Mouse (Mus musculus) left cerebral cortex, postnatal 4 days (tissue): ENCODE results near the gene Tmem252. TPM values are rescaled to one million over a fixed set of nuclear protein-coding genes. Genes with fewer than 3 reads are reported as not detected.

Experiments
- DNase-seq: peaks from one replicate; pipeline ENCODE4 v3.0.0-alpha.2; 2022
- intact Hi-C: fragments of 180-260 bp; cut with DNase I; formaldehyde crosslinking; loops from one replicate; pipeline ENCODE4 v1.15.1; 2025
- total RNA-seq, 2 experiments: library from RNA; stranded (reverse); gene quantifications; 2 replicates each; pipeline ENCODE4 v1.2.3; 2021

Gene Tmem252
- total RNA-seq: under 1 TPM; 0.50 to 0.76 TPM

- DNase-seq: no peak
- intact Hi-C loops: no loop called here
These were observed at the start of gene Tmem252 for GRCm38 (mm10) chr19:24673762-24674161. Tmem252 (plus strand) TSS chr19:24674008.

GRCm38 (mm10) chr19:24628049-24628448, 45.8 kb upstream of the Tmem252 start:
- intact Hi-C loops: no loop called here
- no peak for DNase-seq

- intact Hi-C loops: loop anchor here (5.0 kb wide), 1 partner anchor 331 kb away; no protein-coding TSS in a partner anchor
- DNase-seq: no peak
These were observed 40.8 kb upstream of the Tmem252 start for GRCm38 (mm10) chr19:24633008-24633407.

- intact Hi-C loops: loop anchor here (5.0 kb wide), 1 partner anchor 332 kb away; no protein-coding TSS in a partner anchor
- peak; percentile 67 for DNase-seq
These were observed 39.2 kb upstream of the Tmem252 start for GRCm38 (mm10) chr19:24634602-24635001.

GRCm38 (mm10) chr19:24636616-24637015, 37.2 kb upstream of the Tmem252 start:
- intact Hi-C loops: no loop called here
- no peak for DNase-seq

GRCm38 (mm10) chr19:24637988-24638387, 35.8 kb upstream of the Tmem252 start:
- intact Hi-C loops: no loop called here
- no peak for DNase-seq

GRCm38 (mm10) chr19:24640982-24641381, 32.8 kb upstream of the Tmem252 start:
- intact Hi-C loops: no loop called here
- no peak for DNase-seq

GRCm38 (mm10) chr19:24644971-24645370, 28.8 kb upstream of the Tmem252 start:
- no peak for DNase-seq
- intact Hi-C loops: no loop called here

GRCm38 (mm10) chr19:24646162-24646829, 27.5 kb upstream of the Tmem252 start:
- intact Hi-C loops: no loop called here
- DNase-seq: no peak

- intact Hi-C loops: no loop called here
- no peak for DNase-seq
These were observed 25.8 kb upstream of the Tmem252 start for GRCm38 (mm10) chr19:24648016-24648415.

- intact Hi-C loops: no loop called here
- no peak for DNase-seq
These were observed 23.4 kb upstream of the Tmem252 start for GRCm38 (mm10) chr19:24650428-24650827.

GRCm38 (mm10) chr19:24651595-24651994, 22.2 kb upstream of the Tmem252 start:
- intact Hi-C loops: no loop called here
- DNase-seq: no peak

GRCm38 (mm10) chr19:24652342-24653019, 21.3 kb upstream of the Tmem252 start:
- intact Hi-C loops: no loop called here
- DNase-seq: no peak

- no peak for DNase-seq
- intact Hi-C loops: no loop called here
These were observed 20.5 kb upstream of the Tmem252 start for GRCm38 (mm10) chr19:24653230-24653799.

- intact Hi-C loops: no loop called here
- no peak for DNase-seq
These were observed 16.8 kb upstream of the Tmem252 start for GRCm38 (mm10) chr19:24656981-24657380.

- no peak for DNase-seq
- intact Hi-C loops: no loop called here
These were observed 11.5 kb upstream of the Tmem252 start for GRCm38 (mm10) chr19:24662346-24662745.

- DNase-seq: no peak
- intact Hi-C loops: no loop called here
These were observed 8.0 kb upstream of the Tmem252 start for GRCm38 (mm10) chr19:24665771-24666170.

- no peak for DNase-seq
These were observed 6.3 kb upstream of the Tmem252 start for GRCm38 (mm10) chr19:24667527-24667926.

GRCm38 (mm10) chr19:24671571-24671970, 2.2 kb upstream of the Tmem252 start:
- no peak for DNase-seq
- intact Hi-C loops: no loop called here

More at GRCm38 (mm10) chr19:24667527-24667926, 6.3 kb upstream of the Tmem252 start:
- intact Hi-C loops: no loop called here

GRCm38 (mm10) chr19:24672366-24672960, 1.3 kb upstream of the Tmem252 start:
- no peak for DNase-seq
- intact Hi-C loops: no loop called here

- intact Hi-C loops: no loop called here
These were observed 477 bp upstream of the Tmem252 start for GRCm38 (mm10) chr19:24673331-24673730.

More at GRCm38 (mm10) chr19:24673331-24673730, 477 bp upstream of the Tmem252 start:
- no peak for DNase-seq
